Mouse (Mus musculus) neural tube, embryonic 15.5 days (tissue): ENCODE results near the gene Tssk3. TPM values are rescaled to one million over a fixed set of nuclear protein-coding genes. Genes with fewer than 3 reads are reported as not detected.

ENCODE experiments used
- ATAC-seq: fragments of 200-750 bp; cut with Nextera tagmentation; 2 replicates; pipeline ENCODE4 v1.8.0; 2017; ENCODE audit warnings: mild to moderate bottlenecking, moderate TSS enrichment, moderate library complexity; ENCODE audit not compliant: low FRiP score
- H3K27ac ChIP-seq: fragments of 300-500 bp; sonication (generic); replicated peaks from 2 replicates; pipeline ENCODE4 v1.5.1; 2015; ENCODE audit warnings: mild to moderate bottlenecking, inconsistent platforms
- H3K27me3 ChIP-seq: fragments of 300-500 bp; sonication (generic); replicated peaks from 2 replicates; pipeline ENCODE4 v1.6.1; 2015; ENCODE audit warnings: inconsistent platforms
- H3K36me3 ChIP-seq: fragments of 300-500 bp; sonication (generic); 2 replicates; pipeline ENCODE4 v1.6.1; 2015; ENCODE audit warnings: inconsistent platforms
- H3K4me1 ChIP-seq: fragments of 300-500 bp; sonication (generic); 2 replicates; pipeline ENCODE4 v1.6.1; 2015; ENCODE audit warnings: inconsistent platforms
- H3K4me2 ChIP-seq: fragments of 300-500 bp; sonication (generic); 2 replicates; pipeline ENCODE4 v1.6.1; 2015; ENCODE audit warnings: inconsistent platforms, mild to moderate bottlenecking, moderate library complexity
- H3K4me3 ChIP-seq: fragments of 300-500 bp; sonication (generic); replicated peaks from 2 replicates; pipeline ENCODE4 v1.5.1; 2015; ENCODE audit warnings: mild to moderate bottlenecking, inconsistent platforms
- H3K9ac ChIP-seq: fragments of 300-500 bp; sonication (generic); replicated peaks from 2 replicates; pipeline ENCODE4 v1.6.1; 2015; ENCODE audit warnings: mild to moderate bottlenecking, inconsistent platforms
- H3K9me3 ChIP-seq: fragments of 300-500 bp; sonication (generic); replicated peaks from 2 replicates; pipeline ENCODE4 v1.6.1; 2016; ENCODE audit warnings: inconsistent platforms
- WGBS: fragments of 180-500 bp; shearing (Covaris S2); methylation state at CpG from one replicate; pipeline ENCODE4 v1.1.7; 2015; ENCODE audit warnings: mixed read lengths; 5-methylcytosine and 5-hydroxymethylcytosine counted together
- polyA plus RNA-seq: library from polyadenylated mRNA; unstranded; fragments of >200 nt; fragmentation: Nextera tagmentation; extraction: Ambion mirVana; gene quantifications from 2 replicates; pipeline ENCODE4 v1.2.1, GENCODE M21; 2015

Tssk3 gene
- polyA plus RNA-seq, 1 experiment from 2014 or later: 0.27 TPM

DNA sequence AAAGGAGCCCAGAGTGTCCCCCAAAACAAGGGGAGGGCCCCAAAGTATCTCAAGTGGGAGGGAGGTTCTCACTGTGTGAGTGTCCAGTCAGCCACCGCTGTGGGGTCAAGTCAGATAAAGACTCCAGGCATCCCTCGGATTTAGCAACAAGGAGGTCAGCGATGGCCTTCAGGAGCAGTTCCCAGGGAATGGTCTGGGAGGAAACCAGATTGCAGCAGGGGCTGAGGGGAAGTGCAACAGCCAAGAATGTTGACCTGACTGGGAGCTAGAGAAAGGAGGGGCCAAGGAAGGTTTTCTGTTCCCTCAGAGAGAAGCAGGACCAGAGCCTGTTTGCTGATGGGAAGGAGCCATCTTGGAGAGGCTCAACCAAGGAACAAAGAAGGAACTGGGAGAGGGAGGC, 8.1 kb upstream of the Tssk3 start:
- Histone ChIP-seq H3K9ac (no peak overlapping the region), H3K4me3 (no peak overlapping the region), H3K36me3 (no peaks in the 10 kb centered on the region), H3K9me3 (no peaks in the 10 kb centered on the region), H3K27me3 (no peaks in the 10 kb centered on the region), H3K27ac (no peak overlapping the region), H3K4me2 (no peak overlapping the region), H3K4me1 (peaks cover 35% of the 10 kb centered on the region)
- 77% methylated on average over 3 of the region's 3 CpGs for WGBS
- ATAC-seq: no peak

DNA sequence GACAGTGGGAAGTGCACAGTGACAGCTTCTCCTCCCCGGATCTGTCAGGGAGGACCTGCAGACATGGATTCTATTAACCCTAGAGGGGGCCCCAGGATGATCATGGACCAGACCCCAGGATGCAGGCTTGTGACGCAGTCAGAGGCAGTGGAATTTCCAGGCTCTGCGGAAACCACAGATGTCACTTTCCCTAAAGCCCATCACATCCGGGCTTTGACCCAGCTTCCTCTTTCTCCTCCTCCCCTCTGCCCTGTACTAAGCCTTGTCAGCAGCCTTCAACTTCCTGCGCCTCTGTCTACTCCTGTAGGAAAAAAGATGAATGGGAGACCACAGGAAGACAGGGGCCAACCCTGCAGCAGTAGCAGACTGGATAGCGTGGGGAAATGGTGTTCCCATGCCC, 5.8 kb upstream of the Tssk3 start:
- ATAC-seq: 0 out of 2 replicates have a peak, but pooled peaks have one; percentile 11
- Histone ChIP-seq H3K36me3 (no peaks in the 10 kb centered on the region), H3K27me3 (peaks cover 14% of the 10 kb centered on the region), H3K9me3 (no peaks in the 10 kb centered on the region), H3K4me2 (peak overlapping the region; percentile 46), H3K9ac (peak overlapping the region; percentile 36), H3K4me3 (peak overlapping the region; percentile 21), H3K4me1 (peaks cover 36% of the 10 kb centered on the region), H3K27ac (peak overlapping the region; percentile 80)
- 40% methylated on average over 6 of the region's 6 CpGs for WGBS

DNA sequence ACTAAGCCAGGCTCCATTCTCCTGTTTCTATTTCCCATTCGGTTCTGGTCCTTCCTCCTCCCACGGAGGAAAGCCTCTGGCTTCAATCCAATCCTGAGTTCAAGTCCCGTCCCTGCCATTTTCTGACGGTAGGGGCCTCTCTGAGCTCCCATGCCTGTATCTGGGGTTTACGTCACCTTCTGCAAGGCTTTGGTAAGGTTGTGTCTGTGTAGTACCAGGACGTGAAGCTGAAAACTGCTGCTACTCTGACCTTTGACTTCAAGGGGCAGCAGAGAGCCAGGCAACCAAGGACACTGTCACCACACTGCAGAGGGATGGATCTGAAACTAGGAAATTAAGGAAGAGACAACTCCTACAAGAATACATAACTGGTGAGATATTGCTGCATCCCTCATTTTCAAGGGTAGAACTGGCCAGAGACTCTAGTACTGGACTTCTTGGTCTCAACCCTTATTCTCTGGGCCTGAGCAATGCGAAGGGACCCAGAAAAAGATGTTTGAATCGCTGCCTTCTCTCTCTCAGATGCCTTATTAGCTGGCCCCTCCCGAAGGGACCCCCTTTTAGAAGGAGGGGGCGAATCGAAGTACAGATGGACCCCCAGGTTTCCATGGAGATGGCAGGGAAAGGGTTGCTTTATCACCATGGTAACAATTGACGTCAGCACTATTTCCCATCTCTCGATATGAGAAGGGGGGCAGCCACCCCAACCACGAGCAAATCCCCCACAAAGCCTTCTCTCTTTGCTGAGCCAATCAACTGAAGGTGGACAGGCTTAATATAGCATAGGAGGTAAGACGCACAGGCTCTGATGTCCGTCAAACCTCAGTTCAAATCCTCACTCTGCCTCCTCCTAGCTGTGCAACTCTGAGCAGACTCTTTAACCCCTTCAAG, 5.1 kb upstream of the Tssk3 start:
- WGBS: 15% methylated on average over 16 of the region's 16 CpGs
- H3K27ac ChIP-seq: peak overlapping the region; percentile 80
- peaks cover 21% of the 10 kb centered on the region for H3K27me3 ChIP-seq
- peak; percentile 63 for ATAC-seq
- H3K4me2 ChIP-seq: peak overlapping the region; percentile 46
- H3K4me3 ChIP-seq: peak overlapping the region; percentile 21
- H3K4me1 ChIP-seq: peaks cover 37% of the 10 kb centered on the region
- no peaks in the 10 kb centered on the region for H3K36me3 ChIP-seq
- peak overlapping the region; percentile 36 for H3K9ac ChIP-seq
- no peaks in the 10 kb centered on the region for H3K9me3 ChIP-seq

DNA sequence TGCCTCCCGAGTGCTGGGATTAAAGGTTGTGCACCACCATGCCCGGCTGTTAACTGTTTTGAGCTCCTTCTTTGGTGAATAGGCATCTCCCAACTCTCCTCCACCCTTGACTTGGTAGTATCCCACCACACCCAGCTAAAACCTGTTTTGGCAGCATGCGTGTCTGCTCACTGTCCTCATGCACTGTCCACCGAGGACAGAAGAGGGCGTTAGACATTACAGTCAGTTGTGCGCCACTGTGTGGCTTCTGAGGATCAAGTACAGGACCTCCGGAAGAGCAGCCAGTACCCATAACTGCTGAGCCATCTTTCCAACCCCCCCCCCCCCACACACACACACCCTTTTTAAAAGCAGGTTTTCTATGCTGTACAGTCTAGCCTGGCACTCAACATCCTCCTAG, 3.9 kb upstream of the Tssk3 start:
- peaks cover 32% of the 10 kb centered on the region for H3K4me1 ChIP-seq
- ATAC-seq: no peak
- no peak overlapping the region for H3K4me2 ChIP-seq
- no peak overlapping the region for H3K9ac ChIP-seq
- H3K27ac ChIP-seq: no peak overlapping the region
- H3K36me3 ChIP-seq: no peaks in the 10 kb centered on the region
- H3K9me3 ChIP-seq: no peaks in the 10 kb centered on the region
- peaks cover 22% of the 10 kb centered on the region for H3K27me3 ChIP-seq
- H3K4me3 ChIP-seq: no peak overlapping the region
- 75% methylated on average over 7 of the region's 7 CpGs for WGBS

DNA sequence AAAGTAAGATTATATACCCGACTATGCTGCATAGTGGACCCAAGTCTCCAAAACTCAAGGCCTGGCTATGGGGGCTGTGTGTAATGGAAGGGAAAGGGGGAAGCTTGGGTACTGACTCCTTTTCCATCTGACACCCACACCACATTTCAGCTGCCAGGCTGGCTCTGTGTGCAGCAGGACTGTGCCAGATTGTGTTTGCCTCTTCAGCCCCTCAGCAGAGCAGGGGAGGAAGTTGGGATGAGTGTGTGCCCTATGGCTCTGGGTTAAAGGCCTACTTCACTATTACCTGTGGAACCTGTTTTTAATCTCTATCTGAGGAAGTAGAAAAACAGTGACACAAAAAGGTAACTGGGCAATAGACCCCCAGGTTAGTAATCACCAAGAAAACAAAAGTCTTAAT, 9.7 kb downstream of the Tssk3 start:
- H3K36me3 ChIP-seq: peaks cover 82% of the 10 kb centered on the region
- no peak for ATAC-seq
- no peak overlapping the region for H3K9ac ChIP-seq
- no peaks in the 10 kb centered on the region for H3K27me3 ChIP-seq
- no peaks in the 10 kb centered on the region for H3K4me1 ChIP-seq
- H3K4me2 ChIP-seq: no peak overlapping the region
- no peak overlapping the region for H3K27ac ChIP-seq
- H3K4me3 ChIP-seq: no peak overlapping the region
- 93% methylated on average over 1 of the region's 1 CpGs for WGBS
- no peaks in the 10 kb centered on the region for H3K9me3 ChIP-seq

DNA sequence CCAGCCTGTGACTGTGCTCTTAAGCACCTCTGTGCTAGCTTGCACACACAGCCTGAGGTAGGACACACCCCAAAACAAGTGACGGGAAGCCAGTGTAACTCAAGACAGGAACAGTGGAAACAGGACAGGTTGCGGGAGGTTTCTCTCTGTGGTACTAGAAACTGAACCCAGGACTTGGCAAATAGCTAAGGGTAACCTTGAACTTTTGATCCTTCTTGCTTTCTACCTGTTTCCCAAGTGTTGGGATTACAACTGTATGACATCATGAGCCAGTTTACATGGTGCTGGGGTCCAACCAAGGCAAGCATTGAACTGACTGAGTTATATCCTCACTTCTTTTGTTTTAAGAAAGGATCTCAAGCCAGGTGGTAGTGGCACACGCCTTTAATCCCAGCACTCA, 11.0 kb downstream of the Tssk3 start:
- ATAC-seq: no peak
- Histone ChIP-seq H3K9ac (no peak overlapping the region), H3K4me3 (no peak overlapping the region), H3K27me3 (no peaks in the 10 kb centered on the region), H3K4me2 (no peak overlapping the region), H3K9me3 (no peaks in the 10 kb centered on the region), H3K36me3 (peaks cover 80% of the 10 kb centered on the region), H3K4me1 (no peaks in the 10 kb centered on the region), H3K27ac (no peak overlapping the region)
- WGBS: 100% methylated on average over 3 of the region's 3 CpGs

DNA sequence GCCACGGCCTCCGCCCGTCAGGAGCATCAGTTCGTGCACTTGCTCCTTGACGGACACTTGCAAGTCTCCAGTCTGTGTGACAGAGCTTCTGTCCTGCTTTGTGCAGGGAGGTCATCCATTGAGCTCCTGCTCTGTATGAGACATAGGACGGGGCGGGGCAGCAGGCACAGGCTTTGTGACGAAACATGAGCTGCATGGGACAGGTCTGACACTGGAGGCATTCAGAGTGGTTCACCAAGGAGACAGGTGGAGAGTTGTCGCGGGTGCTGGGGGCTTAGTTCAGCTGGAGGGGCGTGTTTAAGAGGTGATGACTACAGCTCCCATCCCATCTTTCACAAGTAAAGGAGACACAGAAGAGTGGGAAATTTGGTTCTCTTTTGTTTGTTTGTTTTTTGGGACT, 14.8 kb downstream of the Tssk3 start:
- WGBS: 91% methylated on average over 11 of the region's 11 CpGs
- Histone ChIP-seq H3K9ac (no peak overlapping the region), H3K4me3 (no peak overlapping the region), H3K36me3 (peaks cover 83% of the 10 kb centered on the region), H3K4me1 (no peaks in the 10 kb centered on the region), H3K9me3 (no peaks in the 10 kb centered on the region), H3K27ac (no peak overlapping the region), H3K27me3 (no peaks in the 10 kb centered on the region), H3K4me2 (no peak overlapping the region)
- no peak for ATAC-seq

DNA sequence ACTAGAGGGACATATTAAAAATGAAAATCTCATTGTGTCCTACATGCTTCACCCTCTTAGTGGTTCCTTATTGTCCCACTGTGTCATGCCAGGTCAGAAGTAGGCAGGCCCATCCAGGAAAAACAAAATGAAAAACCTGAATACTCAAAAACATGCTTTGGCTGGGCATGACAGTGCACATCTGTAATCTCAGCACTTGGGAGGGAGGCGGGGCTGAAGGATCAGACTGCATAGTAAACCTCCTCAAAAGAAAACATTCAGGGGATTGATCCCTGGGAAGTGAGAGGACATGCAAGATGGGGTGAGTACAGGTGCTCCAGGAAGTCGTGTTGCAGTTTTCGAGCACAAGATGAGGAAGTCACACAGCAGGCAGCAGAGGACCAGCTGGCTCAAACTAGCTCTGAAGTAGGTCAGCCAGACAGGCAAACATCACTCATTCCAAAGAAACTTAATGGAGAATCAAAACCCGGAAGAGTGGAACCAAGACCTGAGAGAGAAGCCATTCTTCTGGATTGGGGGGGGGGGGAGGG, 26.5 kb downstream of the Tssk3 start:
- no peak overlapping the region for H3K4me3 ChIP-seq
- no peak overlapping the region for H3K4me2 ChIP-seq
- H3K36me3 ChIP-seq: peaks cover 56% of the 10 kb centered on the region
- WGBS: 91% methylated on average over 4 of the region's 4 CpGs
- no peak overlapping the region for H3K9ac ChIP-seq
- H3K4me1 ChIP-seq: peaks cover 16% of the 10 kb centered on the region
- no peak for ATAC-seq
- H3K9me3 ChIP-seq: no peaks in the 10 kb centered on the region
- no peak overlapping the region for H3K27ac ChIP-seq
- H3K27me3 ChIP-seq: no peaks in the 10 kb centered on the region

DNA sequence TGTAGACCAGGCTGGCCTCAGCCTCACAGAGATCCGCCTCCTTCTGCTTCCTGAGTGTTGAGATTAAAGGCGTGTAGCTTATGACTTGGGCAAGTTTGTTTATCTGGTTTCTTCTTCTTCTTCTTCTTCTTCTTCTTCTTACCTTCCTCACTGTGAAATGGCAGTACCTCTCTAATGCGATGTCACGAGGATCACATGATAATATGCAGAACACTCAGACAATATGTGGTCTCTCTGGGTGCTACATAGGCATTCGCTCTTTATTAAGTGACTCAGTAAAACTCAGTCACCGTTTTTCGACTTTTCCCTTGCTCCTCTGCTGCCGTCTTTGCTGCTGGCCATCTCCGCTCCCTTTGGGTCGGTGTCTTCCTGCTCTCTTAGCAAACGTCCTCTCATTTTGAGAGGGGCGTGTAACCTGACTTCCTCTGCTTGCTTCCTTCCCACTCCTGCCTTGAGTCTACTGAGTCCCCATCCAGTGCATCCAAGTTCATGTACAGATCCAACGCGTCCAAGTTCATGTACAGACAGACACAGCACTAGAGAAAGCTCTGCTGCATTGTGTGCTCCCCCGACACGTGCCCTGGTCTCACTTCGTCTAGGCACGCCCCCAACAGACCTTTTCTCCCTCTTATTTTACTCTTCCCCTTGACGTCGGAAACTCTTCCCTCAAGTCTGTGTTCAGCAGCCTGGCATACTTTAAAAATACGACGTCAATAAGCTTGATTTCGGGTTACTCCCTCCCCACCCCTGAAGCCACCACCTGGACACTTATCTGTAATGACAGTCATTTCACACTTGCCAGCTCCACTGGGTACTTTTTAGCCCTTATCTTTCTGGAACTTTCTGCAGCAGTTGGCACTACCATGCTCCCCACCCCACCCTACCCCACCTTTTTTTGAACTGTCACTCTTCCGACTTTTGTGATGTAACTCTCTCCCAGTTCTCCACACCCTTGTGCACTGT, 27.4 kb downstream of the Tssk3 start:
- peaks cover 47% of the 10 kb centered on the region for H3K36me3 ChIP-seq
- ATAC-seq: no peak
- H3K27ac ChIP-seq: no peak overlapping the region
- H3K9me3 ChIP-seq: no peaks in the 10 kb centered on the region
- H3K4me3 ChIP-seq: no peak overlapping the region
- WGBS: 89% methylated on average over 24 of the region's 24 CpGs
- H3K27me3 ChIP-seq: no peaks in the 10 kb centered on the region
- no peak overlapping the region for H3K9ac ChIP-seq
- H3K4me2 ChIP-seq: no peak overlapping the region
- peaks cover 16% of the 10 kb centered on the region for H3K4me1 ChIP-seq

DNA sequence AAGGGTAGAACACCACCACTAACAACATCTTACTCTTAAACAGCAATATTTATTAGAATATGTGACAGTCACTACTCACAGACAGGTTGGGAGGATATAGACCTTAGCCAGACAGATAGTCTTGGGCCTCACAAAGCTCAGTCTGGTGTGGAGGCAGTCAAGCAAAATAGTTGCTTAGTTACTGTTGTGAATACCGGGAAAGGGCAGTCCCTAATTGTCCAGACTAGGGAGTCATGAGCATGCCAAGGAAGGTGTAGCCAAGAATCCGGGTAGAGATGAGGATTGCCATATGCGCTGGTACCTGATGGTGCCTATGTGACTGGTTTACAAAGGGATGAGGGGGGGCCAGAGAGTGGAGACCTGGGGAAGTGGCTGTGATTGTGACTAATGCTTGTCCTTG, 28.7 kb downstream of the Tssk3 start:
- 38% methylated on average over 3 of the region's 3 CpGs for WGBS
- ATAC-seq: no peak
- Histone ChIP-seq H3K9me3 (no peaks in the 10 kb centered on the region), H3K36me3 (peaks cover 34% of the 10 kb centered on the region), H3K27ac (peak overlapping the region; percentile 77), H3K4me3 (peak overlapping the region; percentile 98), H3K27me3 (no peaks in the 10 kb centered on the region), H3K4me2 (peak overlapping the region; percentile 81), H3K9ac (peak overlapping the region; percentile 84), H3K4me1 (peaks cover 16% of the 10 kb centered on the region)

DNA sequence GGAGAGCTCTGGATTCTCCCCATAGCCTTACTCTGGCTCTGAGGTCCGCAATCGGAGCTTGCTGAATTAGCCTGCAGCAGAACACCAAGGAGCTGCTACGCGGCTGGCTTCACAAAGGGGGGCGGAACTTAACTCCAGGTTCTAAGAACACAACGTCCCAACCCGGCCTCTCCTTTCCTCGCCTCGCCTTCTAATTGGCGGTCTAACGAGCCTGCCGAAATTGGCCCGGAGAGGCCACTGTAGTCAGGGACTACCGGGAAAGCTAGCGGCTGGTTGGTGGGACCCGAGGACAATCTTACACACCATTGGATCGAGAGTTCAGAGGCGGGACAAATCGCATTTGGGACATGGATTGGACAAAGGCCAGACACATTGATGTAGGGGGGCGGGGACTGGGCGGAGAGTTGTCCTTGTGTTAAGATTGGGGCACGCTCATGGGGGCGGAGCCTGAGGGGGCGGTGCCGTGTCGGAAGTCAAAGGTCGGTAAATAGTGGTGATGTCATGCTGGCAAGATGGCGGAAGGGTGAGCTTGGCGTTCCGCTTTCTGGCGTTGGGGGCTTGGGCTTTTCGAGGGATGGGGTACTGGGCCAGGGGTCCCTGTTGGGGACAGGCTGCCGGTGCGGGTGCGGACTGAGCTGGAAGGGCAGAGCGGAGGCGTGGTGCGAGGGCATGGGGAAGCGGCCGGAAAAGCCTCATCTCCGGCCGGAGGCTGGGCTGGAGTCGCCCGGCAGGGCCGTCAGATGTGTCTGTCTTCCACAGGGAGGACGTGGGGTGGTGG, 29.4 kb downstream of the Tssk3 start, which contains the start of gene Bsdc1:
Gene Bsdc1 (plus strand): TSS at position 399 of the 778 bp plus-strand sequence.
- Histone ChIP-seq H3K9ac (peak within 1 kb of the TSS; percentile 84), H3K9me3 (no peaks in the 10 kb centered on the region), H3K36me3 (peaks cover 27% of the 10 kb centered on the region), H3K4me3 (peak within 1 kb of the TSS; percentile 98), H3K27ac (peak within 1 kb of the TSS; percentile 92), H3K4me2 (peak within 1 kb of the TSS; percentile 81), H3K27me3 (no peaks in the 10 kb centered on the region), H3K4me1 (peaks cover 16% of the 10 kb centered on the region)
- peak; percentile 98 for ATAC-seq
- under 1% methylated on average over 46 of the region's 46 CpGs for WGBS
